Mouse (Mus musculus) intestine, embryonic 14.5 days (tissue): ENCODE results near the gene Coa5. TPM values are rescaled to one million over a fixed set of nuclear protein-coding genes. Genes with fewer than 3 reads are reported as not detected.

Source experiments
- ATAC-seq: fragments of 200-750 bp; cut with Nextera tagmentation; replicated peaks from 2 replicates; pipeline ENCODE4 v1.8.0; 2017; ENCODE audit warnings: low read depth, moderate number of reproducible peaks, moderate TSS enrichment, moderate library complexity; ENCODE audit not compliant: low FRiP score, low TSS enrichment
- DNase-seq: peaks from one replicate; pipeline ENCODE4 v3.0.0-alpha.2; 2018; ENCODE audit warnings: low spot score
- H3K27ac ChIP-seq: fragments of 300-500 bp; sonication (generic); 2 replicates; pipeline ENCODE4 v1.5.1; 2014; ENCODE audit warnings: low read depth, mild to moderate bottlenecking, control low read depth
- H3K27me3 ChIP-seq: fragments of 300-500 bp; sonication (generic); replicated peaks from 2 replicates; pipeline ENCODE4 v1.6.1; 2014; ENCODE audit warnings: low read length, control low read depth; ENCODE audit not compliant: control insufficient read depth, insufficient read depth
- H3K36me3 ChIP-seq: fragments of 300-500 bp; sonication (generic); 2 replicates; pipeline ENCODE4 v1.6.1; 2014; ENCODE audit warnings: low read length, control low read depth; ENCODE audit not compliant: control insufficient read depth, insufficient read depth
- H3K4me1 ChIP-seq: fragments of 300-500 bp; sonication (generic); replicated peaks from 2 replicates; pipeline ENCODE4 v1.6.1; 2014; ENCODE audit warnings: low read length, control low read depth, mixed read lengths; ENCODE audit not compliant: control insufficient read depth, insufficient read depth
- H3K4me2 ChIP-seq: fragments of 300-500 bp; sonication (generic); 2 replicates; pipeline ENCODE4 v1.6.1; 2014; ENCODE audit warnings: low read length
- H3K4me3 ChIP-seq: fragments of 300-500 bp; sonication (generic); 2 replicates; pipeline ENCODE4 v1.5.1; 2014; ENCODE audit warnings: low read depth, low read length, control low read depth, mixed read lengths
- H3K9ac ChIP-seq: fragments of 300-500 bp; sonication (generic); 2 replicates; pipeline ENCODE4 v1.6.1; 2014; ENCODE audit warnings: mild to moderate bottlenecking, low read length
- H3K9me3 ChIP-seq: fragments of 300-500 bp; sonication (generic); 2 replicates; pipeline ENCODE4 v1.6.1; 2016; ENCODE audit warnings: low read length, control low read depth; ENCODE audit not compliant: control insufficient read depth
- WGBS: fragments of 180-500 bp; shearing (Covaris S2); extraction: QIAGEN DNeasy Blood & Tissue Kit; methylation state at CpG from one replicate; pipeline ENCODE4 v1.1.7; 2014; 5-methylcytosine and 5-hydroxymethylcytosine counted together
- polyA plus RNA-seq: library from polyadenylated mRNA; unstranded; fragments of >200 nt; fragmentation: Nextera tagmentation; extraction: Ambion mirVana; gene quantifications from 2 replicates; pipeline ENCODE4 v1.2.1, GENCODE M21; 2014

Gene Coa5
- polyA plus RNA-seq, 1 experiment from 2014 or later: 53.6 TPM

DNA sequence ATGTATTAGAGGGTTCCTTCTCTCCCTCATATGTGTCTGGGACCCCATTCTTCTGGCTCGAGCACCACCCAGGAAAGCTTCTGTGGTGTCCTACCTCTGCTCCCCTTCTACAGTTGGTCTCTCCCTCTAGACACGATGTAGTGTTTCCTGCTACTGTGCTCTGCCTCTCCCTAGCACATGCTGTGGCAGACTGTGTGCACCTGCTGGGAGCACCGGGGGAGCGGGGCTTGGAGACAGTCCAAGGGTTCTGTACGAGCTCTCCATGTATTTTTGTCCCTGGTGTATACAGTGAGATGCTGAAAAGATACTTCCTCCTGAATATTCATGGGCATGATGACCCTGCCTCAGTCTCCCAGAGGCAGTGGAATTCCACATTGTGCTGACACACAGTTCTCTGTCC lies 36.7 kb downstream of the Coa5 start:
- H3K4me2 ChIP-seq: no peak overlapping the region
- WGBS: 84% methylated on average over 5 of the region's 5 CpGs
- ATAC-seq (no peak), DNase-seq (no peak)
- H3K27me3 ChIP-seq: no peaks in the 10 kb centered on the region
- H3K9me3 ChIP-seq: no peaks in the 10 kb centered on the region
- H3K36me3 ChIP-seq: peaks cover 6% of the 10 kb centered on the region; the same call in 1 of the 2 replicates
- H3K4me3 ChIP-seq: no peak overlapping the region
- no peak overlapping the region for H3K9ac ChIP-seq
- H3K4me1 ChIP-seq: no peaks in the 10 kb centered on the region
- no peak overlapping the region for H3K27ac ChIP-seq

- DNase-seq (no peak), ATAC-seq (no peak)
- no peaks in the 10 kb centered on the region for H3K27me3 ChIP-seq
- H3K36me3 ChIP-seq: no peaks in the 10 kb centered on the region
- 72% methylated on average over 7 of the region's 7 CpGs for WGBS
- no peak overlapping the region for H3K4me2 ChIP-seq
- H3K9ac ChIP-seq: no peak overlapping the region
- H3K4me3 ChIP-seq: no peak overlapping the region
- H3K9me3 ChIP-seq: no peaks in the 10 kb centered on the region
- no peaks in the 10 kb centered on the region for H3K4me1 ChIP-seq
- no peak overlapping the region for H3K27ac ChIP-seq
These were observed 43.4 kb downstream of the Coa5 start for GRCm38 (mm10) chr1:37386448-37386971.

- Histone ChIP-seq H3K9ac (no peak overlapping the region), H3K27me3 (no peaks in the 10 kb centered on the region), H3K9me3 (no peaks in the 10 kb centered on the region), H3K4me3 (no peak overlapping the region), H3K27ac (no peak overlapping the region), H3K36me3 (0 out of 2 replicates have a peak, but pooled peaks cover 9% of the 10 kb centered on the region), H3K4me1 (no peaks in the 10 kb centered on the region), H3K4me2 (no peak overlapping the region)
- ATAC-seq: no peak
- no peak for DNase-seq
- WGBS: 73% methylated on average over 3 of the region's 3 CpGs
These were observed 45.6 kb downstream of the Coa5 start for GRCm38 (mm10) chr1:37384304-37384703.

DNA sequence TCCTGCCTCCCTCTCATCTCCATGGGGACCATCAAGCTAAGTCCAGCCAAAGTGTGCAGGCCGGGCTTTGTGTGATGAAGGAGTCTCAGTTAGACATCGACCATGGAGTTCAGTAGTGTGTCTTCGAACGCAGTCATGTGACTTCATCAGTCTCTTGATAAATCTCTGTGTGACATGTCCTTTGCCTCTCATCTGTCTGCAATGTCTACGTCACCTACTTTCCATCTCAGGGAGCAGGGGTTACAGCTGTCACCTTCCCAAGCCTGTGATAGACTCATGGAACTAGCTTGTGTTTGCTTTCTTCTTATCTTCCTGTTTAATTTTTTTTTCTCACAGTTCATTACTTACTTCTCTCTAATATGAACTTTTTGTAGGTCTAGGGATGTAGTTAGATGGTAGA lies 49.0 kb downstream of the Coa5 start:
- H3K9me3 ChIP-seq: no peaks in the 10 kb centered on the region

GRCm38 (mm10) chr1:37379536-37379935 lies 50.4 kb downstream of the Coa5 start:
- no peaks in the 10 kb centered on the region for H3K4me1 ChIP-seq
- no peaks in the 10 kb centered on the region for H3K27me3 ChIP-seq
- H3K9ac ChIP-seq: no peak overlapping the region
- H3K9me3 ChIP-seq: no peaks in the 10 kb centered on the region
- H3K4me3 ChIP-seq: no peak overlapping the region
- no peak overlapping the region for H3K4me2 ChIP-seq
- no peak for ATAC-seq
- 0 out of 2 replicates have a peak, but pooled peaks cover 9% of the 10 kb centered on the region for H3K36me3 ChIP-seq
- WGBS: 46% methylated on average over 4 of the region's 4 CpGs
- H3K27ac ChIP-seq: no peak overlapping the region
- DNase-seq: no peak

More for the DNA sequence above, 49.0 kb downstream of the Coa5 start:
- Histone ChIP-seq H3K4me3 (no peak overlapping the region), H3K27ac (no peak overlapping the region), H3K4me2 (no peak overlapping the region), H3K9ac (no peak overlapping the region), H3K4me1 (no peaks in the 10 kb centered on the region), H3K27me3 (no peaks in the 10 kb centered on the region), H3K36me3 (0 out of 2 replicates have a peak, but pooled peaks cover 9% of the 10 kb centered on the region)
- ATAC-seq (no peak), DNase-seq (no peak)
- WGBS: 89% methylated on average over 5 of the region's 5 CpGs

- 0 out of 2 replicates have a peak, but pooled peaks cover 9% of the 10 kb centered on the region for H3K36me3 ChIP-seq
- H3K27me3 ChIP-seq: no peaks in the 10 kb centered on the region
- WGBS: 84% methylated on average over 5 of the region's 5 CpGs
- H3K27ac ChIP-seq: no peak overlapping the region
- H3K4me1 ChIP-seq: no peaks in the 10 kb centered on the region
- H3K9ac ChIP-seq: no peak overlapping the region
- H3K4me3 ChIP-seq: no peak overlapping the region
- H3K4me2 ChIP-seq: no peak overlapping the region
- no peaks in the 10 kb centered on the region for H3K9me3 ChIP-seq
- DNase-seq (no peak), ATAC-seq (no peak)
These were observed 51.8 kb downstream of the Coa5 start for GRCm38 (mm10) chr1:37378095-37378494.

DNA sequence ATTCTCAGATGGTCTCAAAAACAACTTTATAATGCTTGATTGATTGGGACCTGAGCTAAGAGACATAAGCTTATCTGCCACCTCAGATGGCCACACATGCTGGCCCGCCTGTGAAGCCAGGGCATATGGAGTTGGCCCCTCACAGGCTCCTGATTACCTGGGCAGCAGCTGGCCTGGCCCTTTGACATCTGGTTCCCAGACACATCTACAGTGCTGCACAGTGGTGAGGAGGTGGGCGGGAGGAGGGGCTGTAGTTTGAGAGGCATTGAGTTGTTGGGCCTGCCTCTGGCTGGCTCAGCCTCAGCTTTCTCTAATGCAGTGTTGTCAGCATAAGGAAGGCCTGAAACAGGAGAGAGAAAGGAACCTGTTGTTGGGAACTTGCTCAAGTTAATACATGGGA lies 53.2 kb downstream of the Coa5 start:
- no peaks in the 10 kb centered on the region for H3K27me3 ChIP-seq
- 88% methylated on average over 2 of the region's 2 CpGs for WGBS

GRCm38 (mm10) chr1:37376177-37376576 lies 53.7 kb downstream of the Coa5 start:
- H3K4me2 ChIP-seq: no peak overlapping the region
- 0 out of 2 replicates have a peak, but pooled peaks cover 9% of the 10 kb centered on the region for H3K36me3 ChIP-seq
- ATAC-seq (no peak), DNase-seq (no peak)
- no peak overlapping the region for H3K27ac ChIP-seq
- H3K4me1 ChIP-seq: no peaks in the 10 kb centered on the region
- no peaks in the 10 kb centered on the region for H3K27me3 ChIP-seq
- no peak overlapping the region for H3K9ac ChIP-seq
- WGBS: 87% methylated on average over 8 of the region's 8 CpGs
- no peaks in the 10 kb centered on the region for H3K9me3 ChIP-seq
- no peak overlapping the region for H3K4me3 ChIP-seq

More for the DNA sequence above, 53.2 kb downstream of the Coa5 start:
- Histone ChIP-seq H3K4me3 (no peak overlapping the region), H3K4me2 (no peak overlapping the region), H3K9ac (no peak overlapping the region), H3K27ac (no peak overlapping the region), H3K4me1 (no peaks in the 10 kb centered on the region), H3K9me3 (no peaks in the 10 kb centered on the region), H3K36me3 (0 out of 2 replicates have a peak, but pooled peaks cover 9% of the 10 kb centered on the region)
- ATAC-seq: no peak
- no peak for DNase-seq

- H3K4me1 ChIP-seq: no peaks in the 10 kb centered on the region
- no peak overlapping the region for H3K27ac ChIP-seq
- no peak for DNase-seq
- ATAC-seq: no peak
- no peak overlapping the region for H3K4me3 ChIP-seq
- no peaks in the 10 kb centered on the region for H3K9me3 ChIP-seq
- H3K36me3 ChIP-seq: peaks cover 21% of the 10 kb centered on the region
- no peak overlapping the region for H3K9ac ChIP-seq
- WGBS: 78% methylated on average over 7 of the region's 7 CpGs
- no peak overlapping the region for H3K4me2 ChIP-seq
- no peaks in the 10 kb centered on the region for H3K27me3 ChIP-seq
These were observed 61.0 kb downstream of the Coa5 start for GRCm38 (mm10) chr1:37368768-37369385.
